Mouse (Mus musculus) retina, postnatal 1 day (tissue): ENCODE results near the gene Adamts20.
A peak's percentile ranks its signal among the peaks of the same experiment; 100 is the strongest.
"Not testable (repeated sequence)": the region's sequence is repeated elsewhere in the genome, so short reads cannot be mapped to it uniquely, and the experiment has no call there.

Experiments used
- DNase-seq: peaks from one replicate; pipeline ENCODE4 v3.0.0-alpha.2; 2012

Adamts20 gene

GRCm38 (mm10) chr15:94444043-94444436, 21.2 kb downstream of the Adamts20 start:
- DNase-seq, result peak; percentile 24

GRCm38 (mm10) chr15:94443025-94443424, 22.2 kb downstream of the Adamts20 start:
- no peak for DNase-seq

DNA sequence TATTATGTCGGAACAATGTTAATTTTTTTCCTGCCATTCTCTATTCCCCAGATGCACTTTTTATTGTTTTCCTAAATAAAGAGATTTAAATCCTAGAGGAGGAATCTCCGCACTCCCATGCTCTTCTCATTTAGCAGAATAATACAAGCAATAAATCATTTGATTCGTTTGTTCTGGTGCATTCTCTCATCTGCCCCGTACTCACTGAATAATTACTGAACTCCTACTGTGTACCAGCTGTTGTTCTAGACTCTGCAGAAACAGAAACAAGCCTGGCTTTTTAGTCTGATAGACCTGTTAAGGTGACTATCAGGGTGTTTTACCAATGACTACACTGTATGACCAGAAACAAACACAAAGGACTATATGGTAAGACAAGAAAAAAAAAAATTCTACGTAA, 29.7 kb downstream of the Adamts20 start:
- DNase-seq, result no peak

GRCm38 (mm10) chr15:94430681-94431405, 34.4 kb downstream of the Adamts20 start:
- peak; percentile 21 for DNase-seq

- DNase-seq, result no peak
Observed at GRCm38 (mm10) chr15:94428726-94429125, 36.5 kb downstream of the Adamts20 start.

GRCm38 (mm10) chr15:94427482-94428214, 37.6 kb downstream of the Adamts20 start:
- DNase-seq, result no peak

DNA sequence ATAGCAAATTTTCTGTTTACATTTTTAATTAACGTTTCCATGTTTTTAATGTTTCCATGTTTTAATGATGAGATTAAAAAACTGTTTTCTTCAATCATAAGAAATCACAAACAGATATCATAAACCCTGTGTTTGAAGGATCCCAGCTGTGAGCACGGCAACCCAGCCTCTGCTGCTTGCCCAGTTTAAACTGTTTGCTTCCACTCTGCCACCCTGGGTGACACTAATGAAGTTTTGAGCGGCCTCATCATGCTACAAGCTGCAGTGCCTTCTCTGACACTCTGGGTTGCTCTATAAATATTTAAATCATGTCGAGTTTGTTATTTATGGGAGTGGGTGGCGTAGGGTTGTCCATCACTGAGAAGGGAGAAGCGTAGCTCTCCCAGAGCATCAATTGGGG, 44.7 kb downstream of the Adamts20 start:
- DNase-seq, result no peak

DNA sequence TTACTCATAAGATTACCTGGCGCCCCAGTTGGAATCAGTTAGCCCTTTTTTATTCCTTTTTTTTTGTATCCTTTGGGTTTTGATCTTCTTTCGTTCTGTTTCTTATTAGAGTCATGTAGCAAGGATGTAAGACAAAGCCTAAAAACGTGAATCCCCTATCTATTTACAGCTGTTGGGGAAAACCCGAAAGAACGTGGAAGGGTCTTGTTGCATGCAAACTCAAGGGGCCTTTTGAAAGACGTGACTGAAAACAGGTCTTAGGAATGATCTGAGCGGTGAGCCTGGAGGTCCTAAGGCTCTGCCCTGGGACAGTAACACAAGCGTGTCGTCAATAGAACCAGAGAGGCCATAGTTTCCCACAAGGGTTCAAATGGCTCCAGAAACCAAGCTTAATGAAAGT, 46.1 kb downstream of the Adamts20 start:
- DNase-seq, result no peak

DNA sequence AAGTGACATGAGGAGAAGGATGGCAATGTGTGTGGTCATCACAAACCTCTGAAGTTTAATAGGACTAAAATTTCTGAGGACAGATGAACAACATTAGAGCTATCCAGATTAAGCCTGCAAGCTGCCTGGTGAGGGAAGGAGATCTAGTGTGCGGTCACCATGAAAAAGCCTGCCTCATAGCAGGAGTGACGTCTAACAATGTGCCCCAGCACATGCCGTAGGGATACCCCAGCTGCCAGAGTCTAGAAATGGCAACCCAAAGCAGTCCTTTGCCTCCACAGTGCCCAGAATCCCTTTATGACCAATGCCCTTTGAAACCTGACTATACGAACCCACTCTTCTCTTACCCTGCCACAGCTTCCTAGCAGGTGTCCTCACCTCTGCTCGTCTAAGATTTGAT, 46.8 kb downstream of the Adamts20 start:
- DNase-seq, result no peak

GRCm38 (mm10) chr15:94417216-94418155, 47.7 kb downstream of the Adamts20 start:
- no peak for DNase-seq

GRCm38 (mm10) chr15:94409832-94410231, 55.4 kb downstream of the Adamts20 start:
- no peak for DNase-seq

DNA sequence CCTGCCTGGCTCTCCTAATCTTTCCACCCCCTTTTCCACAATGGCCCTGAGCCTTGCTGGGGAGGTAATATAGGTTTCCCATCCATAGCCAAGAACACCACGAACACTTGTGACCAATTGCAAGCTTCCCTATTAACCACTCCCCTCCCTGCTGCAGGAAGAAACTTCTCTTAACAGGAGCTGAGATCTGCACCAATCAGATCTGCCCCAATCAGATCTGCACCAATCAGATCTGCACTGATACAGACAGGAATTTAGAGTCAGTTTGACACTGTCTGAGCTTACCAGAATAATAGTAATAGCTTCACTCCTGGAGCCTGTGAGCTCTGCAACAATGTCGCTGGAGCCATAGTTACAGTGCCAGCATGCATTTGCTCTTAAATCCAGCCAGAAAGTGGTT, 58.9 kb downstream of the Adamts20 start:
- DNase-seq, result peak; percentile 44

DNA sequence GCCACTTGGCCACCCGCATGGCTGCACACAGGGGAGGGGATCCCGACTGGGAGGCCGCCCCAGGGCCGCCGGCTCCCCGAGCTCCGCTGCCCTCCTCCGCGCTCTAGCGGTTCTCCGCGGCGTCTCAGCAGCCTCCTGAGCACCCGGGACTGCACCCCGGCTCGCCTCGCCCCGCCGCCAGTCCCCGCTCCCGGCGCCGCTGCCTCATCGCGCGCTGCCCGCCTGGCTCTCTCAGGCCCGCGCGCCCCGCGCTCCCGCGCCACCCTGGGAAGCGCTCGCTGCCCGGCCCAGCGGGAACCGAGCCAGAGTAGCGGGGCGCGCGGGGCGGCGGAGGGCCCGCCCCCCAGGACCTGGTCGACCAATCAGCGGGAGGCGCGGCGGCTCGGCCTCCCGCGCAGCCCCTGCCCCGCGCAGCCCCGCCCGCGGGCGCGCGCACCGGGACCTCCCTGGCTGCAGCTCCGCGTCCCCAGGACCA, 61.1 kb downstream of the Adamts20 start:
- peak; percentile 91 for DNase-seq

- peak; percentile 34 for DNase-seq
Observed at GRCm38 (mm10) chr15:94403461-94404070, 61.7 kb downstream of the Adamts20 start.

- peak; percentile 25 for DNase-seq
Observed at GRCm38 (mm10) chr15:94403018-94403417, 62.2 kb downstream of the Adamts20 start.

- DNase-seq, result no peak
Observed at GRCm38 (mm10) chr15:94392737-94393136, 72.5 kb downstream of the Adamts20 start.

DNA sequence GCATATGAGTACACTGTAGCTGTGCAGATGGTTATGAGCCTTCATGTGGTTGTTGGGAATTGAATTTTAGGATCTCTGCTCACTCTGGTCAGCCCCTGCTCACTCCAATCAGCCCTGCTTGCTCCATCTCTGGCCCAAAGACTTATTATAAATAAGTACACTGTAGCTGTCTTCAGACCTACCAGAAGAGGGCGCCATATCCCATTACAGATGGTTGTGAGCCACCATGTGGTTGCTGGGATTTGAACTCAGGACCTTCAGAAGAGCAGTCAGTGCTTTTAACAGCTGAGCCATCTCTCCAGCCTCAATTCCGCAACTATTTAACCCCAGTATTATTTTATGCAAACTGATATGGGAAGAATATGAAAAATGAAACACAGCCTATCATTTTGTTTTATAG, 75.1 kb downstream of the Adamts20 start:
- not testable (repeated sequence) for DNase-seq

GRCm38 (mm10) chr15:94379425-94379824, 85.8 kb downstream of the Adamts20 start:
- no peak for DNase-seq

- peak; percentile 11 for DNase-seq
Observed at GRCm38 (mm10) chr15:94372548-94372947, 92.7 kb downstream of the Adamts20 start.

GRCm38 (mm10) chr15:94349052-94349451, 116.2 kb downstream of the Adamts20 start:
- DNase-seq, result no peak

DNA sequence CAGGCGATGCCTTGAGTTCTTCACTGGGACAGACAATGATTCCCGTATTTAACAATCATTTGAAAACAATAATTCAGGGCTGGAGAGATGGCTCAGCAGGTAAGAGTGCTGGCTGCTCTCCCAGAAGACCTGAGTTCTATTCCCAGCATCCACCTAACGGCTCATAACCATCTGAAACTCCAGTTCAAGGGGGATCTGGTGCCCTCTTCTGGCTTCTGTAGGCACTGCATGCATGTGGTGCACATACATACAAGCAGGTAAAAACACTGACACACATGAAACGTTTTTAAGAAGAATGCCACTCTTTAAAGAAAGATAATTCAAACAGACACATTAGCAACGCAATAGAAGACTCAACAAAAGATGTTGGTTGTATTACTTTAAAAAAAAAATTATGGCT, 120.9 kb downstream of the Adamts20 start:
- DNase-seq, result no peak

DNA sequence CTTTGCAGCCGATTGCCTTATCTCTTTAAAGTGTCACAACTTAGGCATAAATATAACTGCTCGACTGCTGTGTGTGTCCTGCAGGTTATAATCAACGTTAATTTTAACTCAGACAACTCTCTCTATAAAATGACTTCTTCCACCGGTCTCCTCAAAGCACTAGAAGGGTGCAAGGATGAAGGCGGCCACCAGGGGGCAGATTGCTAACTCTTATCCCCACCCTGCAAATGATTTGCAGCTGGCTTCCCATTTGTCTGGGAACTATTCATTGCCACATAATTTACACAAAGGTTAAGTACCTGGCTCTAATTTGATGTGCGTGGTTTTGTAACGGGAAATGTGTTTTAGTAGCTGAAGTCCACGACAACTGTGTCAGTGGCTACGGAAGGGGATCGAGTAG, 122.9 kb downstream of the Adamts20 start:
- DNase-seq, result peak; percentile 62

- DNase-seq, result no peak
Observed at GRCm38 (mm10) chr15:94339011-94339410, 126.2 kb downstream of the Adamts20 start.
